Mouse (Mus musculus): Measurements from ENCODE around the gene Siae. TPM values are rescaled to one million over a fixed set of nuclear protein-coding genes. Genes with fewer than 3 reads are reported as not detected.
A peak's percentile ranks its signal among the peaks of the same experiment; 100 is the strongest.

Gene Siae
- polyA plus RNA-seq, 1 experiment from 2014 or later = 13.7 TPM

DNA sequence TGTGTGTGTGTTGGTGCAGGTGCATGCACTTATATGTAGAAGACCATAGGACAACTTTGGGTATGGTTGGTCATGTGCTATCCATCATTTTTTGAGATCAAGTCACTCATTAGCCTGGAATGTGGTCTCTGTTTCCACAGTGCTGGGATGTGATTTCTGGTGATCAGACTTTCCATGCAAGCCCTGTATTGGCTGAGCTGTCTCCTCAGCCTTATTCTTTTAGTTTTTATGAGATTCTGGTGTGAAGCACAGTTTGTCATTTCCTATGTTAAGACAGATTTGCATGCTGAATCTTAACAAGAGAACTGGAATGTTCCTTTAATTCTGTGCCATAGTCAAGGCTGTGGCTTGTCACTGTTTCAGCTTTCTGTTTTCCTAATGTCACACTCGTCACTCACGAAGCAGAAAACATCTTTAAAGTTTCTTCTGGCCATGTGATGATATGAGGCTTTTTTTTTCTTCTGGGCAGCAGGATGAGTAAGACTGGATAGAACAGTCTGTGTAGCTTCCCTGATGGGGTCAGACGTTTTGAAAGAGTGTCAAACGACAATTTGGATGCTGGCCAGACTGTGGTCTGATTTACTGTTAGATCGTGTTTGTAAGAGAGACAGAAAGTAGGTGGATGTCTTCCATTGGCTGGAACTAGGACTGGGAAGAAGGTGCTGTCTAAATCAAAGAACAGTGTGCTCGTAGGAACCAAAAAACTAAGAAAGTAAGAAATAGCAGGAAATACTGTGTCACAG lies 81.5 kb downstream of the Siae start:
- Histone ChIP-seq H3K27me3 (no peaks in the 10 kb centered on the region), H3K27ac (replicated peaks) (no peak overlapping the region), H3K9me3 (no peaks in the 10 kb centered on the region), H3K36me3 (no peaks in the 10 kb centered on the region), H3K4me3 (no peak overlapping the region), H3K9ac (no peak overlapping the region), H3K4me1 (replicated peaks) (peaks cover 4% of the 10 kb centered on the region; the same call in 1 of the 2 replicates), H3K4me2 (no peak overlapping the region)
- 49% methylated on average over 6 of the region's 6 CpGs for WGBS
- ATAC-seq (ENCODE audit: low read depth) = 0 out of 2 replicates have a peak, but pooled peaks have one; percentile 32

DNA sequence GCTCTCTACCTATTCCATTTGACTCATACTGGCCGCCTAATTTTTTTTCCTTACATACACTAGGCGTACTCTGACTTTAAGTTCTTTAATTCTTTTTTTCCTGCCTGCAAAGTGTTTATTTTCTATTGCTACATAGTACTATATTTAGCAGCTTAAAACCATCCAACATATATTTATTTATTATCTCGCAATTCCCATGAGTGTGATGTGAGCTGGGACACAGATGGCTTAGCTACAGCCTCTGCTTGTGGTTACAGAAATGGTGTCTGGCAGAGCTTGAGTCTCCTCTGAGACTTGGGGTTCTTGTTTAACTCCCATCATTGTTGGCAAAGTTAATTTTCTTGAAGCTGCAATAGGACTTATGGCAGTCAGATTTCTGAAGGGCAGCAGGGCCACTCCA lies 83.2 kb downstream of the Siae start:
- H3K27ac ChIP-seq (replicated peaks) = no peak overlapping the region
- H3K27me3 ChIP-seq = no peaks in the 10 kb centered on the region
- 92% methylated on average over 3 of the region's 3 CpGs for WGBS
- H3K4me1 ChIP-seq (replicated peaks) = peaks cover 4% of the 10 kb centered on the region; the same call in 1 of the 2 replicates
- H3K36me3 ChIP-seq = 0 out of 2 replicates have a peak, but pooled peaks cover 4% of the 10 kb centered on the region
- no peak overlapping the region for H3K4me3 ChIP-seq
- no peaks in the 10 kb centered on the region for H3K9me3 ChIP-seq
- no peak for ATAC-seq (ENCODE audit: low read depth)
- no peak overlapping the region for H3K4me2 ChIP-seq
- H3K9ac ChIP-seq = no peak overlapping the region

DNA sequence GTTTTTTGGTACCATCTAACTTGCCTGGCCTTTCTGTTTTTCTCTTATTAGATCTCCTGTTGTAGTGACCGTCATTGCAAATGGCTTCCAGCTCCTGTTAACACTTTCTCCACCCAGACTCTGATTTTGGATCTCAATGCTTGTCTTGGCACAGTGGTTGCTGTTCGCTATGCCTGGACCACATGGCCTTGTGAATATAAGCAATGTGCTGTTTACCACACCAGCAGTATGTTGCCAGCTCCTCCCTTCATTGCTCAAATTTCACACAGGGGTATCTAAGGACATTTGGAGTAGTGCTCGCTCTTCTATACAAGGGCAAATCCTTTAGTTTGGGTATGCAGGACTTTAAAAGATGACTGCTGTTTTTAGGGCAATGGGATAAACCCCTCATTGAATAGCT lies 90.7 kb downstream of the Siae start:
- no peak overlapping the region for H3K4me3 ChIP-seq
- no peaks in the 10 kb centered on the region for H3K4me1 ChIP-seq (replicated peaks)
- H3K27me3 ChIP-seq = no peaks in the 10 kb centered on the region
- H3K4me2 ChIP-seq = no peak overlapping the region
- H3K9me3 ChIP-seq = no peaks in the 10 kb centered on the region
- WGBS = 92% methylated on average over 3 of the region's 3 CpGs
- ATAC-seq (ENCODE audit: low read depth) = no peak
- no peak overlapping the region for H3K9ac ChIP-seq
- H3K36me3 ChIP-seq = peaks cover 51% of the 10 kb centered on the region
- H3K27ac ChIP-seq (replicated peaks) = no peak overlapping the region

DNA sequence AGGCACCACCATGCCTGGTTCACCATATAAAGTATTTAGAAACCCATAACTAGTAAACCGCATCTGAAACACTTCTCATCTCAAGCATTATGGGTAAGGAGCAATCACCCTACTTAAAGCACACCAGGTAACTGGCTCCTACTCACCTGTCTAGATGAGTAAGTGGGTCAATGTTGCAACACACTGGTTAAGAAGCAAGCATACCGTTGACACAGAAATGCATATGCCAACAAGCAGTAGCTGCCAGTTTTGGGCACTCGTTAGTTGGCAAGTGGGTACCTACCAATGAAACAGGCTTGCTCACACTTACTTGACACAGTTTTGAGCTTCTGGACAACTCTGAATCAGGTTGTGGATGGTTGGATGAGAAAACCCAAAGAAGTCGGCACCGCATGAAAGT lies 95.1 kb downstream of the Siae start:
- no peaks in the 10 kb centered on the region for H3K27me3 ChIP-seq
- no peaks in the 10 kb centered on the region for H3K9me3 ChIP-seq
- ATAC-seq (ENCODE audit: low read depth) = no peak
- no peak overlapping the region for H3K27ac ChIP-seq (replicated peaks)
- H3K4me2 ChIP-seq = no peak overlapping the region
- peaks cover 76% of the 10 kb centered on the region for H3K36me3 ChIP-seq
- H3K9ac ChIP-seq = no peak overlapping the region
- peaks cover 5% of the 10 kb centered on the region; the same call in 1 of the 2 replicates for H3K4me1 ChIP-seq (replicated peaks)
- WGBS = 94% methylated on average over 5 of the region's 5 CpGs
- H3K4me3 ChIP-seq = no peak overlapping the region

DNA sequence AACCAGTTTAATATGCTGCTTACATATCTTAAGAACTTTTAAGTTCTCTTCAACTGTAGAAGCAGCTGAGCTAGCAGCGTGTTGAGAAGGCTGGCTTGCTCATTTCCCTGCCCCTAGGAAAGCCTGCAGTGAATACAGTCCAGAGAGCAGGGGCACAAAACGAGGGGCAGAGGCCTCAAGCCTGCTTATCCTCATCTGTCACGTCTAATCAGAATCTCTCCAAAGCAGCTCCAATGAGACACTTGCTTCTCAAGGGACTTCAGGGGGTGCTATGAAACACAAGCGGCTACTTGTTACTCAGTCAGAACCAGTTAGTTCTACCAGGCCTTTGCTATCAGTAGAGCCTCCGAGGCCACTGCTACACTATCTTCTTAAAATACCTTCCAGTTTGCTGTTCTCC lies 98.3 kb downstream of the Siae start:
- H3K27ac ChIP-seq (replicated peaks) = no peak overlapping the region
- no peak overlapping the region for H3K4me2 ChIP-seq
- no peak overlapping the region for H3K4me3 ChIP-seq
- H3K4me1 ChIP-seq (replicated peaks) = peaks cover 20% of the 10 kb centered on the region
- no peaks in the 10 kb centered on the region for H3K9me3 ChIP-seq
- ATAC-seq (ENCODE audit: low read depth) = no peak
- no peaks in the 10 kb centered on the region for H3K27me3 ChIP-seq
- H3K36me3 ChIP-seq = peaks cover 52% of the 10 kb centered on the region
- WGBS = 89% methylated on average over 5 of the region's 5 CpGs
- H3K9ac ChIP-seq = no peak overlapping the region

DNA sequence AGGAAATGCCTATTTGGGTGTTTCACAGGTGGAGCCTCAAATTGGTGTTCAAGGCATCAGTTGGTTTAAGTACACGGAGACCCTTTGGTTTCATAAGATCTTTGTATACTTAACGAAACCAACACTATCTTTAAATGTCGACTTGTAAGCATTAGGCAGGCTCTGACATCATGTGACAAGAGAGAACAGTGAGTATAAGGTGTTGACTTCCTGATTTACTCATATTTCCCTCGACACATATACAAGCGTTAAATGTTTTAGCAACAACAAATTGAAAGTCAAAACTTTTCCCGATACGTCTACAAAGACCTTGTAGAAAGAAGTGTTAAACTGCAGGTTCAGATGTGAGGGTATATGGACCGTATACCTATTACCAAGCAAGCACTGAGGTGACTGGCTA lies 100.5 kb downstream of the Siae start:
- H3K4me1 ChIP-seq (replicated peaks) = peaks cover 20% of the 10 kb centered on the region
- H3K4me3 ChIP-seq = peak overlapping the region; percentile 67
- 73% methylated on average over 8 of the region's 8 CpGs for WGBS
- no peaks in the 10 kb centered on the region for H3K9me3 ChIP-seq
- ATAC-seq (ENCODE audit: low read depth) = no peak
- peak overlapping the region; percentile 78 for H3K9ac ChIP-seq
- H3K4me2 ChIP-seq = peak overlapping the region; percentile 86
- H3K27me3 ChIP-seq = no peaks in the 10 kb centered on the region
- no peak overlapping the region for H3K27ac ChIP-seq (replicated peaks)
- H3K36me3 ChIP-seq = peaks cover 32% of the 10 kb centered on the region

DNA sequence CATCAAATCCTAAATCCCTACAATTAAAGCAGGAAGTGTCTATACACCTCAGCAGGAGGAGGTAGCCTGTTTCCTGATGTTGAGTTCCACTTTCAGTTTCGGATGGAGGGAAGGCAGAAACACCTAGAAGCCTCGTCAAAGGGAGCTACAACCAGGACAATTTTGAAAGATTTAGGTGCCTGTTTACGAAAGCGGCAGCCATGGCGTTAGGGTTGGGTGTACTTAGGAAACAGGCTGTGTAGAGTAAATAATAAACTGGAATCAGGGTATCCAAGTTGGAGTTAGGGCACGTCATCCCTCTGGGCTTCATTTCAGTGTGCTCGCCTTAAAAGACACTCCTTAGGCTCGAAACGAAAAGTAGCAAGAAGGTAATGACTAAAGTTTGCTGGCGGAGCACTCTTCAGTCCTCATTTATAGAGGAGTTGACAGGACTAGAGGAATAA lies 101.0 kb downstream of the Siae start:
- Histone ChIP-seq H3K4me1 (replicated peaks) (peaks cover 20% of the 10 kb centered on the region), H3K27ac (replicated peaks) (peak overlapping the region; percentile 64; the same call in 1 of the 2 replicates), H3K4me3 (peak overlapping the region; percentile 67), H3K9me3 (no peaks in the 10 kb centered on the region), H3K4me2 (peak overlapping the region; percentile 86), H3K27me3 (peaks cover 3% of the 10 kb centered on the region; the same call in 1 of the 2 replicates), H3K36me3 (peaks cover 27% of the 10 kb centered on the region), H3K9ac (peak overlapping the region; percentile 78)
- ATAC-seq (ENCODE audit: low read depth) = peak; percentile 32; the same call in 1 of the 2 replicates
- WGBS = 2% methylated on average over 10 of the region's 10 CpGs

DNA sequence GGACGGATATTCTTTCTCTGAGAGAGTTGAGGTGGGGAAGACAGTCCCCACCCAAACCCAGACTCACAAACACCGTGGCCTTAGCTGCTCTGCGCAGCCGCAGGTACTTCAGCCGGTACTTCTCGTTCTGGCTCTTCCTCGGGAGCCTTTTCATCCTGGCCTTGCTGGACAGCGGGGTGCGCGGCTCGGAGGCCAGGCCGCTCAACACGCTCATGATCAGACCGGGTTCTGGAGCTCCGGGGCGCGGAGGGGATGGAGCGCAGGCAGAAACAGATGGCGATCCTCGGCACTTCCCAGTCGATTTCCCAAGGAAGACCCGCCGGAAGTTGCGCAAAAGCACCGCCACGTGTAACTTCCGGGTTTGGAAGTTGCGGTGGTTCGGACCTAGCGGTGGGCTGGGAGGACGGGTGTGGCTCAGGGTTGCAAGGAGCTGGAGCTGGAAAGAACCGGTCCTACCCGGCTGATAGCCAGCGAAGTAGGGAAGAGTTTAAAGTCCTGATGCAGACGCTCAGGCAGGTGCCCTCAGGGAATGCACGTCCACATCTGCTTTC lies 101.5 kb downstream of the Siae start, which contains the start of gene Tbrg1:
TSS of gene Tbrg1 (minus strand) at position 382 of the 551 bp plus-strand sequence.
- Histone ChIP-seq H3K36me3 (peaks cover 25% of the 10 kb centered on the region), H3K27ac (replicated peaks) (peak within 1 kb of the TSS; percentile 64), H3K9me3 (no peaks in the 10 kb centered on the region), H3K27me3 (peaks cover 3% of the 10 kb centered on the region; the same call in 1 of the 2 replicates), H3K9ac (peak within 1 kb of the TSS; percentile 78), H3K4me1 (replicated peaks) (peaks cover 20% of the 10 kb centered on the region), H3K4me2 (peak within 1 kb of the TSS; percentile 86), H3K4me3 (peak within 1 kb of the TSS; percentile 67)
- peak; percentile 94 for ATAC-seq (ENCODE audit: low read depth)
- under 1% methylated on average over 36 of the region's 36 CpGs for WGBS

DNA sequence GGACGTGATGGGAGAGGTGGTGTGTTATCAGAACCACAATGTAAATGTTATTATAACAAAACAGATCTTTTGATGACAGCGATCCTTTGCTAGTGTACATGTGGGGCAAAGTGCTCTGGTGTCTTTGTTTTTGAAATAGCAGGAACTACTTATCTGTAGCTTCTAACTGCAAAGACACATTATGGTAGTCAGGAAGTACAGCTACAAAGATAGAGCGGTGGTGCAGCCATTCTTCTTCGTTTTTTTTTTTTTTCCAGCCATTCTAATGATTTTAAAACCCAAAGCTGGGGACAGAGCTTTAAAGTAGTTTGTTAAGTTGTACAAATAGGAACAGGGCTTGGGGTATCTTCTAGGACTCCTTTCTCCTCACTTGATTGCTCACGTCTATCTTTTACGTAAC lies 103.9 kb downstream of the Siae start:
- Histone ChIP-seq H3K4me2 (no peak overlapping the region), H3K36me3 (peaks cover 1% of the 10 kb centered on the region), H3K9me3 (no peaks in the 10 kb centered on the region), H3K27me3 (peaks cover 3% of the 10 kb centered on the region; the same call in 1 of the 2 replicates), H3K4me1 (replicated peaks) (peaks cover 20% of the 10 kb centered on the region), H3K27ac (replicated peaks) (no peak overlapping the region), H3K9ac (no peak overlapping the region), H3K4me3 (no peak overlapping the region)
- ATAC-seq (ENCODE audit: low read depth) = no peak
- 81% methylated on average over 6 of the region's 6 CpGs for WGBS

DNA sequence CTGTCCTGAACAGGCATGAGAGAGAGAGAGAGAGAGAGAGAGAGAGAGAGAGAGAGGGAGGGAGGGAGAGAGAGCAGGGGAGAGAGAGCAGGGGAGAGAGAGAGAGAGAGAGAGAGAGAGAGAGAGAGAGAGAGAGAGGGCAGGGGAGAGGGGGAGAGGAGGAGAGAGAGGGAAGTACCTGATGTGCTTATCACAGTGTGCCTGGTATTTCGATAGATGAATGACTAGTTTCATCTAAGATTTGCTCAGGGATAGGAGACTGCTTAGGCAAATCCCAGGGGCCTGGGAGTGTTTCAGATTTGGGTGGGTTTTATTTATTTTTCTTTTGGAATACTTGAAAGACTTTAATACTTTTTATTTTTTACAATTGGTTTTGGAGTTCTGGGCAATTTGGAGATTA lies 107.7 kb downstream of the Siae start:
- Histone ChIP-seq H3K9me3 (no peaks in the 10 kb centered on the region), H3K27me3 (peaks cover 3% of the 10 kb centered on the region; the same call in 1 of the 2 replicates), H3K4me1 (replicated peaks) (no peaks in the 10 kb centered on the region), H3K36me3 (no peaks in the 10 kb centered on the region), H3K9ac (no peak overlapping the region), H3K4me3 (no peak overlapping the region), H3K27ac (replicated peaks) (no peak overlapping the region), H3K4me2 (no peak overlapping the region)
- WGBS = 96% methylated on average over 1 of the region's 1 CpGs
- ATAC-seq (ENCODE audit: low read depth) = no peak

DNA sequence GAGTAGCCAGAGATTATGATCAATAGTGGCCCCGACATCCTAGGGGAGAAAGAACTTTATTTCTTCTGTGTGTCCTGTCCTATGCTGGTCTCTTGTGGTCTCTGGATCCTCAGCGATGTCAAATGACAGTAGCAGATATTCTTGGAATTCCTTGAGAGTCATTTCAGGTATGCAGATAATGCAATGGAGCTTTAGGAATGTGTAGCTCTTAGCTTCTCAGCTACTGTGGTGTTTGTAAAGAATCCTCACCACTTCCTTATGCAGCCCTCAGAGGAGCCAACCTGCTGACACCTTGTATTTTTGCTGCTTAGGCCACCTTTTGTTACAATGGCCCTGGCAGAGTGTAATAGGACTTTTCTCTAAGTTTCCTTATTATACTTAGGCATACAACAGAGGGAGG lies 109.1 kb downstream of the Siae start:
- Histone ChIP-seq H3K4me1 (replicated peaks) (no peaks in the 10 kb centered on the region), H3K9ac (no peak overlapping the region), H3K9me3 (no peaks in the 10 kb centered on the region), H3K4me2 (no peak overlapping the region), H3K27ac (replicated peaks) (no peak overlapping the region), H3K27me3 (peaks cover 3% of the 10 kb centered on the region; the same call in 1 of the 2 replicates), H3K4me3 (no peak overlapping the region), H3K36me3 (no peaks in the 10 kb centered on the region)
- no peak for ATAC-seq (ENCODE audit: low read depth)
- WGBS = 95% methylated on average over 2 of the region's 2 CpGs

DNA sequence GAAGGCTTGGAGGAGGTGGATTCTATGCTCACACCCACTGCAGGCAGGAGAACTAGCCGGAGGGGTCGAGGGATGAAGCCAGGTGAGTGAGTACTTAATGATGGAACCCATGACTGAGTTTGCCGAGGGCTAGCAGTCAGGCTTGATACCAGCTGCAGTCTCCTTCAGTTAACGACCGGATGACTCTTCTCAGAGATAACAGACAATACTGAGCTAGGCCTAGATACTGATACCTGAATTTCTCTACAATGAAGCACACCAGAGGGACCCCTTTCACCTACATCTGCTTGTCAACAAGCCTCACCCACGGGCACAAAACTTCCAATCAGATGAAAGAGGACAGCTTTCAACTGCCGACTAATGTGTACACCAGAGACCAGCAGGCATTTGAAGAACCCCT lies 110.5 kb downstream of the Siae start:
- Histone ChIP-seq H3K4me1 (replicated peaks) (no peaks in the 10 kb centered on the region), H3K27me3 (peaks cover 3% of the 10 kb centered on the region; the same call in 1 of the 2 replicates), H3K4me3 (no peak overlapping the region), H3K36me3 (no peaks in the 10 kb centered on the region), H3K27ac (replicated peaks) (no peak overlapping the region), H3K9me3 (no peaks in the 10 kb centered on the region), H3K9ac (no peak overlapping the region), H3K4me2 (no peak overlapping the region)
- ATAC-seq (ENCODE audit: low read depth) = no peak
- 84% methylated on average over 7 of the region's 7 CpGs for WGBS
